Mouse (Mus musculus): Measurements from ENCODE around the gene Ttc16.
A peak's percentile ranks its signal among the peaks of the same experiment; 100 is the strongest.

Gene Ttc16

DNA sequence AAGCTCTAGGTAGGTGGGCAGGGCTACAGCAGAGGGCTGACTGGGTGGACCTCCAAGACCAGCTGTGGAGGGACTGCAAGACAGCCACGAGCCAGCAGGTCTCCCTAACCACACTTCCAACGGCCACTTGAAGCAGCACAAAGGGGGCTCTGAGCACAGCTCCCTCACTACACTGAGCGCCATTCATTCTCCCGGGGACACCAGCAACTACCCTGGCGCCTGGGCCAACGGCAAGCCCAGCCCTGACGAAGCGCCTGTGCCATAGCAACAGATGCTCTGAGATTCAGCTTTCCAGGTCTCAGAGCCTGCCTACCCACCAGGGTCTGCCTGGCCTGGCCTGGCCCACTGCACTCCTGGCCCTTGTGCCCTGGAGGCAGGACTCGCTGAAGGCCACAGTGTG lies 56.7 kb downstream of the Ttc16 start:
- DNase-seq (ENCODE audit: low read depth, low spot score), result no peak

DNA sequence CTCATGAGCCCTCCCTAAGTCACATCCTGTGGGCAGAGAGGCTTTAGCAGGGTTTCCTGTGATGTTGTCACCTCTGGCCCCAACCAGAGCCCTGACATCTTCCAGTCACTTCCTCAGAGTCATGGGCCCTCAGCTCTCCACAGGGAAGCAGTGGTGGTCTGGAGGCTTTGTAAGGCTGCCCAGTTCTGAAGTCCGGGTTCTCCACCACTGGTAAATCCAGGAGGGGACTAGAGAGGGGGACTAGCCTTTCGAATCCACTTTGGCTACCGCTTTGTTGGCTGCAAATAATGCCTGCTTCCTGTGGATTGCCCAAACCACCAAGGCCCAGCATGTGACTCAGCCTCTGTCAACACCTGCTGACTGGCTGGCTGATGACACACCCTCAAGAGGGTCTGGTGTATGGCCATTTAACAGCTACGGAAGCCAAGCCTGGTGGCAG lies 60.4 kb downstream of the Ttc16 start:
- DNase-seq (ENCODE audit: low read depth, low spot score), result peak; percentile 80

- no peak for DNase-seq (ENCODE audit: low read depth, low spot score)
Measured at GRCm38 (mm10) chr2:32714117-32714986, 61.1 kb downstream of the Ttc16 start.

DNA sequence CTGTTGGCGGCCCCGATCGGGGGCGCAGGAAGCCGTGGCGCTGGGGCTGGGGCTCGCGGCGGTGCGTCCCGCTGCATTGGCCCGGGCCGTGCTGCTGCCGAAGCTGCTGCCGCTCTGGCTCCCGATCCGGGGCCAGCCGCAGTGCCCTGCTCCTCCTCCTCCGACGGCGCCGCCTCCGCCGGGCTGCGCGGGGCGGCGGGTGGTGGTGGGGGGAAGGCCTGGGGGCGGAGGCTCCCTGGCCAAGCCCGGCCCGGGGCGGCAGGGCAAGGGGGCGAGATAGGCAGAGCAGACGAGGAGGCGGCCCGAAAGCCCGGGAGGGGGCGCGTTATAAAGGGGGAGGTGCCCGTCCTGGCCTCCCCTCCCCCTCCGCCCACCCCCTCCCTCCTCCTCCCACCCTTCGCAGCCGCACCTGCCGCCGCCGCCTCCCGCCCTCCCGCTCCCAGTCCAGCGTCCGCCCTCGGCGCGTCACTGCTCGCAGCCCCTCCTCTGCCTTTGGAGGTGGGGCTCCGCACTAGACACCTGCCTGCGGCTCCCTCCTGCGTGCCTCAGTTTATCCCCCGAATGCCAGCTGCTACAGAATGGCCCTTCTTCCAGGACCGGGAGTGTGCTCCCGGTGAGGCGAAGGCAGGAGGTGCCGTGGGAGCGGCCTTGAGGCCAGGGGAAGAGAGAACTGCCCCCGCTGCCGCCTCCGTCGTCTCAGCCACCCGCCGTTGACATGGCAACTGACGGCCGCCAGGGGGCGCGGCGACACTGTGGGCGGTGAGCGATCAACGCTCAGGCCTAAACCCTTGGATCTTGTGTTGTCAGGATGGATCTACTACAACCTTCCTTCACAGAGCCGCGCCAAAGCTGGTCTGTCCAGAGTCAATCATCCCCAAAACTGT lies 62.3 kb downstream of the Ttc16 start, which contains the start of gene Cdk9:
Cdk9 (minus strand) TSS at position 143 of the 884 bp plus-strand sequence.
- DNase-seq (ENCODE audit: low read depth, low spot score), result peak; percentile 96

GRCm38 (mm10) chr2:32712586-32712933 lies 62.9 kb downstream of the Ttc16 start:
- peak; percentile 96 for DNase-seq (ENCODE audit: low read depth, low spot score)

DNA sequence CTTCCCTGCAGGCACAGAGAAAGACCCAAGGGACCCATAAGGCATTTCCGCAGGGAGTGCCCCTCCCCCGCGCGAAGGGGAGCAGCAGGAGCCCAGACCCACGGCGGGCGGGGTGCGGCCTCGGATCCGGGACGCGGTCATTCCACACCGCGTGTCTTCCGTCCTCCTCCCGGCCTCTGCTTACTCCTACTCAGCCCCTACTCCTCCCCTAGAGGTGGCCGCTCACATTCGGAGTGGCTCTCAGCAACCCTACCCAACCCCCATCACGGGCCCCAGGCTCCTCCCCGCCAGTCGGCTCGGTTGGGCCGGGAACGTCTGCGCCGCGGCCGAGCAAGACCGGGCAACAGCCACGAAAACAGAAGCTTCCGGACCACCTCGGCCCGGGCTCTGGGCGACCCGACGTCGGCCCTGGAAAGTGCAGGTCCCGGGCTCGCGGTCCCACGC lies 63.3 kb downstream of the Ttc16 start:
- DNase-seq (ENCODE audit: low read depth, low spot score), result peak; percentile 77

GRCm38 (mm10) chr2:32711301-32712056 lies 64.0 kb downstream of the Ttc16 start:
- DNase-seq (ENCODE audit: low read depth, low spot score), result no peak

- no peak for DNase-seq (ENCODE audit: low read depth, low spot score)
Measured at GRCm38 (mm10) chr2:32710425-32710824, 65.0 kb downstream of the Ttc16 start.

DNA sequence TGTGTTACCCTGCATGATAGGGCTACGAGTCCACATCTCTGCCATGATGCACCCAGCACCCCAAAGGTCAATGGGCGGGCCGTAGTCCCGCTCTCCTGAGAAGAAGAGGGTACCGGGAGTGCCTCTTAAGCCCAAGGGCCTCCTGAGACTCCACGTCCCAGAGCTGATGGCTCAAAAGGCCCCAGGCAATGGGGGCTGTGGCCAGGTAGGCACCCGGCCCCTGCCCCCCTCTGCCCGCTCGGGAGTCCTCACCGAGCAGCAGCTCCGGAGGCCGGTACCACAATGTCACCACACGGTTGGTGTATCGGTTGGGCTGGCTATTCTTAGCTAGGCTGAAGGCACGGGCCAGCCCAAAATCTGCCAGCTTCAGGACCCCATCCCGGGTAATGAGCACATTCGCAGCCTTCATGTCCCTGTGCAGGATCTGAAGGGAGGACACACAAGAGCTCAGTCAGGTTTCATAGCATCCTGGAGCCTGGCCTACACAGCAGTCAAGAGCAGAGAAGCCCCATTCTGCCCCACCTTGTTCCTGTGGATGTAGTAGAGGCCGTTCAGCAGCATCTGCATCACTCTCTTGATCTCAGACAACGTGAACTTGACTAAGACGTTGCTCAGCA lies 65.8 kb downstream of the Ttc16 start:
- no peak for DNase-seq (ENCODE audit: low read depth, low spot score)

GRCm38 (mm10) chr2:32708643-32709042 lies 66.8 kb downstream of the Ttc16 start:
- peak; percentile 89 for DNase-seq (ENCODE audit: low read depth, low spot score)

Measured in ZHBTc4 (cell line).